Mouse (Mus musculus) embryonic facial prominence, embryonic 11.5 days (tissue): ENCODE results near the gene Kcne2. TPM values are rescaled to one million over a fixed set of nuclear protein-coding genes. Genes with fewer than 3 reads are reported as not detected.

Experiments
- ATAC-seq: fragments of 200-750 bp; cut with Nextera tagmentation; replicated peaks from 2 replicates; pipeline ENCODE4 v1.8.0; 2017; ENCODE audit warnings: low read depth; ENCODE audit not compliant: insufficient number of reproducible peaks, low FRiP score, low TSS enrichment
- DNase-seq: peaks from one replicate; pipeline ENCODE4 v3.0.0-alpha.2; 2015; ENCODE audit warnings: low spot score
- H3K27ac ChIP-seq: fragments of 300-500 bp; sonication (generic); replicated peaks from 2 replicates; pipeline ENCODE4 v1.5.1; 2014; ENCODE audit warnings: mild to moderate bottlenecking, low read depth, low read length, control low read depth
- H3K27me3 ChIP-seq: fragments of 300-500 bp; sonication (generic); 2 replicates; pipeline ENCODE4 v1.6.1; 2014; ENCODE audit warnings: mild to moderate bottlenecking, low read length, moderate library complexity, mixed read lengths; ENCODE audit not compliant: control insufficient read depth, insufficient read depth
- H3K36me3 ChIP-seq: fragments of 300-500 bp; sonication (generic); replicated peaks from 2 replicates; pipeline ENCODE4 v1.6.1; 2014; ENCODE audit warnings: low read depth, mild to moderate bottlenecking, low read length, moderate library complexity, mixed read lengths; ENCODE audit not compliant: control insufficient read depth, insufficient read depth
- H3K4me1 ChIP-seq: fragments of 300-500 bp; sonication (generic); 2 replicates; pipeline ENCODE4 v1.6.1; 2014; ENCODE audit warnings: low read length, mixed read lengths; ENCODE audit not compliant: control insufficient read depth, insufficient read depth
- H3K4me2 ChIP-seq: fragments of 300-500 bp; sonication (generic); 2 replicates; pipeline ENCODE4 v1.6.1; 2014; ENCODE audit warnings: low read depth, mild to moderate bottlenecking, control low read depth, low read length, moderate library complexity
- H3K4me3 ChIP-seq: fragments of 300-500 bp; sonication (generic); 2 replicates; pipeline ENCODE4 v1.5.1; 2014; ENCODE audit warnings: low read depth, low read length, control low read depth
- H3K9ac ChIP-seq: fragments of 300-500 bp; sonication (generic); replicated peaks from 2 replicates; pipeline ENCODE4 v1.6.1; 2014; ENCODE audit warnings: mild to moderate bottlenecking, control low read depth, low read length
- H3K9me3 ChIP-seq: fragments of 300-500 bp; sonication (generic); replicated peaks from 2 replicates; pipeline ENCODE4 v1.6.1; 2016; ENCODE audit warnings: mild to moderate bottlenecking, low read length, inconsistent platforms, mixed read lengths; ENCODE audit not compliant: control insufficient read depth
- WGBS: fragments of 180-500 bp; shearing (Covaris S2); extraction: QIAGEN DNeasy Blood & Tissue Kit; methylation state at CpG from one replicate; pipeline ENCODE4 v1.1.7; 2014; 5-methylcytosine and 5-hydroxymethylcytosine counted together
- polyA plus RNA-seq: library from polyadenylated mRNA; unstranded; fragments of >200 nt; fragmentation: Nextera tagmentation; extraction: Ambion mirVana; gene quantifications from 2 replicates; pipeline ENCODE4 v1.2.1, GENCODE M21; 2014

Gene Kcne2
- 1.7 TPM in 1 of 2 replicates, not detected in the other for polyA plus RNA-seq

DNA sequence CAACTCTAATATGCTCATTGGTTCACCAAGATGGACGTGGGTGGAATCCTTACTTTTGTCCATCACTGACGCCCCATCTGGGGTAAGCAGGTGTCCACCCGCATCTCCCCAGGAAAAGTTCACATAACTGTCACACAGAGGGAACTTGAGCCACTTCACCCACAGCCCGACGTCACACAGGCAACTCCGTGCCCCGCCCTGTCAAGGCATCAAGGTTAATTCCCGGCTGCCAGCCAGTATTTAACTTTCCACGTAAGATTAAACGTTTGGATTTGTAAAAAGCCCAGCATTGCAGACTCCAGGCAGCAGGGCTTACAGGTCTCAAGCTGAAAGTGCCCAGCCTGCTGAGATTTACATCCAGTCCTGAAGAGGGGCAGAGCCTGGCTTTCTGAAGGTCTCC is at the start of gene Kcne2:
TSS of gene Kcne2 (plus strand) at position 289 of the 400 bp plus-strand sequence.
- Histone ChIP-seq H3K36me3 (no peaks in the 10 kb centered on the region), H3K4me3 (no peak within 1 kb of the TSS), H3K27ac (no peak within 1 kb of the TSS), H3K27me3 (no peaks in the 10 kb centered on the region), H3K9ac (no peak within 1 kb of the TSS), H3K4me2 (no peak within 1 kb of the TSS), H3K4me1 (no peaks in the 10 kb centered on the region), H3K9me3 (no peaks in the 10 kb centered on the region)
- 69% methylated on average over 10 of the region's 10 CpGs for WGBS
- DNase-seq: no peak
- ATAC-seq: no peak

DNA sequence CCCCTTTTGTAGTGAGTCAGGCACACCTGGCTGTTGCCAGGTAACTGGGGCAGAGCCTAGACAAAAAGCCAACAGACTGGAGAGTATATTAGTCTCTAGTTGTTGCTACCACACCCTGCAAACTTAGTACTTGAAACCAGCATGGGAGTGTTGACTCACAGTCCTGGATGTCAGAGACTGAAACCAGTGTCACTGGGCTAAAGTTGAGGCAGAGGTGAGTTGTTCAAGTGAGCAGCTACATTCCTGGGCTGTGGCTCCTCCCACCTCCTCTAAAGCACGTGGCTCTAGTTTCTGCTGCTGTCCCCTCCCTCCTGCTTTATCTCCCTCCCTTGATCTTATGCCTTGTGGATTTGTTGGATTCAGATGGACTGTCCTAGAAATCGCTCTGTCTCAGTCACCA is 46.3 kb upstream of the Kcne2 start:
- no peak overlapping the region for H3K9ac ChIP-seq
- no peaks in the 10 kb centered on the region for H3K27me3 ChIP-seq
- H3K4me1 ChIP-seq: no peaks in the 10 kb centered on the region
- ATAC-seq: no peak
- H3K9me3 ChIP-seq: no peaks in the 10 kb centered on the region
- no peak for DNase-seq
- H3K36me3 ChIP-seq: no peaks in the 10 kb centered on the region
- no peak overlapping the region for H3K27ac ChIP-seq
- 44% methylated on average over 2 of the region's 2 CpGs for WGBS
- H3K4me2 ChIP-seq: no peak overlapping the region
- no peak overlapping the region for H3K4me3 ChIP-seq

- WGBS: 62% methylated on average over 2 of the region's 2 CpGs
- ATAC-seq: no peak
- no peak for DNase-seq
- Histone ChIP-seq H3K36me3 (no peaks in the 10 kb centered on the region), H3K4me3 (no peak overlapping the region), H3K27ac (no peak overlapping the region), H3K4me1 (no peaks in the 10 kb centered on the region), H3K27me3 (no peaks in the 10 kb centered on the region), H3K9ac (no peak overlapping the region), H3K4me2 (no peak overlapping the region), H3K9me3 (no peaks in the 10 kb centered on the region)
These were observed 45.2 kb upstream of the Kcne2 start for GRCm38 (mm10) chr16:92246974-92247373.

GRCm38 (mm10) chr16:92247700-92248099 is 44.5 kb upstream of the Kcne2 start:
- DNase-seq (no peak), ATAC-seq (no peak)
- Histone ChIP-seq H3K27me3 (no peaks in the 10 kb centered on the region), H3K4me2 (no peak overlapping the region), H3K36me3 (no peaks in the 10 kb centered on the region), H3K4me3 (no peak overlapping the region), H3K9ac (no peak overlapping the region), H3K4me1 (no peaks in the 10 kb centered on the region), H3K27ac (no peak overlapping the region), H3K9me3 (no peaks in the 10 kb centered on the region)
- 66% methylated on average over 11 of the region's 11 CpGs for WGBS

GRCm38 (mm10) chr16:92249681-92250080 is 42.5 kb upstream of the Kcne2 start:
- Histone ChIP-seq H3K36me3 (no peaks in the 10 kb centered on the region), H3K9ac (no peak overlapping the region), H3K9me3 (no peaks in the 10 kb centered on the region), H3K4me1 (no peaks in the 10 kb centered on the region), H3K27me3 (no peaks in the 10 kb centered on the region), H3K4me3 (no peak overlapping the region), H3K4me2 (no peak overlapping the region), H3K27ac (no peak overlapping the region)
- no peak for ATAC-seq
- no peak for DNase-seq
- WGBS: 92% methylated on average over 3 of the region's 3 CpGs

DNA sequence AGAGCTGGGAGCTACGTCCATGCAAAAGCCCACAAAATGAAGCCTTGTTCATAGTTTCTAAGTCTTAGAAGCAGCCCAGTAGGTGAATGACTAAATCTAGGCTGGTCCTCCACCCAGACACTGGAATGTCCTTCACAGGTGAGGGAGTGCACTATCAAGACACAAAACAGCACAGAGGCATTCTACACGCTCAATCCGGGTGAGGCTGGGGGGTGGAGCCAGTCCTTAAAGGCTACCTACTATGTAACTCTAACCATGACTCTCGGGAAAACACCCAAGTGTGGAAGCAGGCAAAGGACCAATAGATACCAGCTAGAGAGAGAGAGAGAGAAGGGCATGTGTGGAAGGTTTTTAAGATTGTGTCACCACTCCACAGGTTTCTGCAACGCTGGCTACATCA is 41.7 kb upstream of the Kcne2 start:
- no peaks in the 10 kb centered on the region for H3K27me3 ChIP-seq
- no peak overlapping the region for H3K27ac ChIP-seq
- no peak overlapping the region for H3K4me3 ChIP-seq
- DNase-seq (no peak), ATAC-seq (no peak)
- H3K4me2 ChIP-seq: no peak overlapping the region
- 82% methylated on average over 5 of the region's 5 CpGs for WGBS
- no peaks in the 10 kb centered on the region for H3K36me3 ChIP-seq
- no peak overlapping the region for H3K9ac ChIP-seq
- H3K4me1 ChIP-seq: no peaks in the 10 kb centered on the region
- H3K9me3 ChIP-seq: no peaks in the 10 kb centered on the region

GRCm38 (mm10) chr16:92254316-92254715 is 37.9 kb upstream of the Kcne2 start:
- no peak overlapping the region for H3K27ac ChIP-seq
- no peak for DNase-seq
- no peak overlapping the region for H3K4me3 ChIP-seq
- no peaks in the 10 kb centered on the region for H3K36me3 ChIP-seq
- H3K9me3 ChIP-seq: no peaks in the 10 kb centered on the region
- no peak overlapping the region for H3K9ac ChIP-seq
- WGBS: 73% methylated on average over 3 of the region's 3 CpGs
- no peak overlapping the region for H3K4me2 ChIP-seq
- H3K4me1 ChIP-seq: no peaks in the 10 kb centered on the region
- ATAC-seq: no peak
- H3K27me3 ChIP-seq: no peaks in the 10 kb centered on the region

DNA sequence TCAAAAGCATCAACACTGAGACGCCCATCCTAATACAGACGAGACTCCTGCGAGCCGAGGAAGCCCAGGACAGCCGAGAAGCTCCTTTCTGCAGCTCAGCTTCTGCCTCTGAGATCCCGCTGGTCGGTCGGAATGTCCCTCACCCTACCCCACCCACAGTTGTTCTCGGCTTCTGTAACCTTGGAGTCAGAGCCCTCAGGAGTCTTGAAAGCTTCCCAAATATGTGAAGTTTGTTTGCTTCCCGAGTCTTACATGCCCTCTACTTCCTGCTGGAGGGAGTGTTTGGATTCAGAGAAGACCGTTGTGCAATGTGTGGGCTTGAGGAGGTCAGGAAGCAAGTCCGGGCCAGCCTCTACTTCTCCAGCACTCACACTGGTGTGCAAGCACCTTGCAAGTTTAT is 24.3 kb upstream of the Kcne2 start:
- Histone ChIP-seq H3K4me2 (no peak overlapping the region), H3K9ac (no peak overlapping the region), H3K27ac (no peak overlapping the region), H3K27me3 (no peaks in the 10 kb centered on the region), H3K9me3 (no peaks in the 10 kb centered on the region), H3K4me3 (no peak overlapping the region), H3K4me1 (no peaks in the 10 kb centered on the region), H3K36me3 (no peaks in the 10 kb centered on the region)
- ATAC-seq (no peak), DNase-seq (no peak)
- WGBS: 80% methylated on average over 12 of the region's 12 CpGs
